Mouse (Mus musculus) megakaryocyte, embryonic 14.5 days (primary cell): ENCODE measurements around the gene Mkrn2. TPM values are rescaled to one million over a fixed set of nuclear protein-coding genes. Genes with fewer than 3 reads are reported as not detected.

Experiments used
- H3K27me3 ChIP-seq: replicated peaks from 2 replicates; pipeline ENCODE3; 2012; ENCODE audit warnings: inconsistent platforms
- H3K36me3 ChIP-seq: replicated peaks from 2 replicates; pipeline ENCODE3; 2012; ENCODE audit warnings: low read length, inconsistent platforms, mixed read lengths
- H3K4me1 ChIP-seq: 2 replicates; pipeline ENCODE4 v1.6.1; 2012; ENCODE audit warnings: inconsistent platforms
- H3K4me3 ChIP-seq: replicated peaks from 2 replicates; pipeline ENCODE3; 2012; ENCODE audit warnings: moderate library complexity, mild to moderate bottlenecking, inconsistent platforms
- H3K9me3 ChIP-seq: 2 replicates; pipeline ENCODE4 v1.6.1; 2012; ENCODE audit warnings: inconsistent platforms
- FLI1 ChIP-seq: IDR thresholded peaks from 2 replicates; pipeline ENCODE4 v1.6.1; 2012; ENCODE audit warnings: low read length, inconsistent platforms, mixed read lengths
- GATA1 ChIP-seq: IDR thresholded peaks from 3 replicates; pipeline ENCODE4 v1.6.1; 2012; ENCODE audit warnings: mixed read lengths, low read length, inconsistent platforms, borderline replicate concordance
- polyA plus RNA-seq: library from polyadenylated mRNA; stranded (reverse); fragments of >175 nt; gene quantifications from 2 replicates; pipeline ENCODE4 v1.2.3, GENCODE M21; 2012; ENCODE audit warnings: low replicate concordance; ENCODE audit not compliant: insufficient read depth

Mkrn2 gene
- polyA plus RNA-seq, 1 experiment = 3.1 TPM

GRCm38 (mm10) chr6:115601322-115601714, 384 bp upstream of the Mkrn2 start:
- Histone ChIP-seq H3K4me3 (peak overlapping the region; percentile 97), H3K9me3 (0 out of 2 replicates have a peak, but pooled peaks cover 3% of the 10 kb centered on the region), H3K36me3 (peaks cover 24% of the 10 kb centered on the region), H3K27me3 (no peaks in the 10 kb centered on the region), H3K4me1 (peaks cover 38% of the 10 kb centered on the region)
- TF ChIP-seq FLI1 (no peak), GATA1 (no peak)

GRCm38 (mm10) chr6:115606461-115606860, 4.8 kb downstream of the Mkrn2 start:
- Histone ChIP-seq H3K36me3 (peaks cover 64% of the 10 kb centered on the region), H3K4me3 (peak overlapping the region; percentile 29), H3K4me1 (peaks cover 51% of the 10 kb centered on the region), H3K9me3 (no peaks in the 10 kb centered on the region), H3K27me3 (no peaks in the 10 kb centered on the region)
- TF ChIP-seq GATA1 (no peak), FLI1 (no peak)

DNA sequence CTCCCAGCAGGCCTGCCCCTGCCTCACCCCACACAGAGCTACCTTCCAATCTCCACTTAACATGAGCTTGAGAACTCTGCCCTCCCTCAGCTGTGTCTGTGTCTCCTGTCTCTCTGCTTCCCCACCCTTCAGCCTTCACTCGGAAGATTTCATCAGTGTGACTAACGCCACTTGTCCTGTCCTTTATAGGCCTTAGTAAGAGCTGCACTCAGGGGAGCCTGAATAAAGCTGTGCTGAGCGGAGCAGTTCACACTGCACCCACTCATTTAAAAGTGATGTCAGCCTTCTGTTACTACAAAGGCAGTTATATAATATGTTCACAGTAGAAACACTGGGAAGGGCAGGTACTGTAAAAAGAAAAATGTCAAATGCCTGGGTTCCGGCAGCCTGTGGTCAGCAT, 5.7 kb downstream of the Mkrn2 start:
- Histone ChIP-seq H3K9me3 (no peaks in the 10 kb centered on the region), H3K36me3 (peaks cover 73% of the 10 kb centered on the region), H3K27me3 (no peaks in the 10 kb centered on the region), H3K4me3 (no peak overlapping the region), H3K4me1 (peaks cover 51% of the 10 kb centered on the region)
- no peak for TF ChIP-seq FLI1
- no peak for TF ChIP-seq GATA1

GRCm38 (mm10) chr6:115609121-115609520, 7.4 kb downstream of the Mkrn2 start:
- no peaks in the 10 kb centered on the region for H3K27me3 ChIP-seq
- peaks cover 84% of the 10 kb centered on the region for H3K36me3 ChIP-seq
- H3K9me3 ChIP-seq = no peaks in the 10 kb centered on the region
- H3K4me3 ChIP-seq = no peak overlapping the region
- H3K4me1 ChIP-seq = peaks cover 42% of the 10 kb centered on the region
- no peak for TF ChIP-seq FLI1
- no peak for TF ChIP-seq GATA1

GRCm38 (mm10) chr6:115610301-115610700, 8.6 kb downstream of the Mkrn2 start:
- no peak overlapping the region for H3K4me3 ChIP-seq
- no peaks in the 10 kb centered on the region for H3K9me3 ChIP-seq
- peaks cover 86% of the 10 kb centered on the region for H3K36me3 ChIP-seq
- no peaks in the 10 kb centered on the region for H3K27me3 ChIP-seq
- TF ChIP-seq FLI1 = no peak
- no peak for TF ChIP-seq GATA1
- H3K4me1 ChIP-seq = peaks cover 36% of the 10 kb centered on the region

GRCm38 (mm10) chr6:115613793-115614192, 12.1 kb downstream of the Mkrn2 start:
- no peaks in the 10 kb centered on the region for H3K27me3 ChIP-seq
- no peak for TF ChIP-seq GATA1
- TF ChIP-seq FLI1 = no peak
- no peaks in the 10 kb centered on the region for H3K9me3 ChIP-seq
- peaks cover 94% of the 10 kb centered on the region for H3K36me3 ChIP-seq
- peaks cover 39% of the 10 kb centered on the region for H3K4me1 ChIP-seq
- H3K4me3 ChIP-seq = no peak overlapping the region

- TF ChIP-seq GATA1 (no peak), FLI1 (no peak)
- Histone ChIP-seq H3K27me3 (no peaks in the 10 kb centered on the region), H3K36me3 (peaks cover 97% of the 10 kb centered on the region), H3K4me1 (peaks cover 53% of the 10 kb centered on the region), H3K4me3 (no peak overlapping the region), H3K9me3 (no peaks in the 10 kb centered on the region)
Observed at GRCm38 (mm10) chr6:115615983-115616382, 14.3 kb downstream of the Mkrn2 start.

DNA sequence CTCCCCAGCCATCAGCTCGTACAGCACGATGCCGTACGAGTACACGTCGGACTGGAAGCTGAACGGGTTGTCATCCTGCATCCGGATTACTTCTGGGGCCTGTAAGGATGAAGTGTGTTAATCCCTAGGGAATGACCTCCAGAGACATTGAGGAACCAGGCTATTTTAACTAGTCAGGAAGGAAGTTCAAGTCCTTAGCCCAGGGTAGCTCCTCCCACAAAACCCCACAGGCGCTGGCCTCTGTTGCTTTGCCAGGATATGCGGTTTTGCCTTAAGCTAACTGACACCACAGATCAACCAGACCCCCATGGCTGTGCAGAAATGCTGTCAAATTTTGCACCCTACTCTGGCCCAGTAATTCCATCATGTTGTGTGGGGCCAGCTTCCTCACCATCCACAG, 18.1 kb downstream of the Mkrn2 start:
- Histone ChIP-seq H3K27me3 (no peaks in the 10 kb centered on the region), H3K4me1 (peaks cover 69% of the 10 kb centered on the region), H3K36me3 (peaks cover 98% of the 10 kb centered on the region), H3K9me3 (no peaks in the 10 kb centered on the region), H3K4me3 (peak overlapping the region; percentile 81)
- TF ChIP-seq GATA1 = no peak
- no peak for TF ChIP-seq FLI1

GRCm38 (mm10) chr6:115620942-115621341, 19.2 kb downstream of the Mkrn2 start:
- Histone ChIP-seq H3K4me1 (peaks cover 73% of the 10 kb centered on the region), H3K36me3 (peaks cover 100% of the 10 kb centered on the region), H3K27me3 (no peaks in the 10 kb centered on the region), H3K4me3 (no peak overlapping the region), H3K9me3 (no peaks in the 10 kb centered on the region)
- TF ChIP-seq GATA1 (no peak), FLI1 (no peak)

DNA sequence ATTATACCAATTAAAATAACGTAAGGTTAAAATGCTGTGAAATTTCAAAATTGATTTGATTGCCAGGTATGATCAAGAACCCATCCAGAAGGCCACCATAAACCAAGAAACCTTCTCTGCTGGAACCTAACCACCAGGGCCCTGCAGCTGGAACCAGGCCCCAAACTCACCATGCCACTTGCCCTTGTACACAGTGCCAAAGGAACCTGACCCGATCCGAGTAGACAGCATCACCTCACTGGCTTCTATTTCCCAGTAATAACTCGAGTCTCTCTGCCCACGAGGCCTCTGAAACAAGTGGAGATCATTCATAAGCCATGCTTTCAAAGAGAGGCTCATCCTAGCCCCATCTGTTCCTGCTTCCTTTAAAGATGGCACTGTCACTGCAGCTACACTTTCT, 24.4 kb downstream of the Mkrn2 start:
- peaks cover 99% of the 10 kb centered on the region for H3K36me3 ChIP-seq

More for the DNA sequence above, 24.4 kb downstream of the Mkrn2 start:
- Histone ChIP-seq H3K9me3 (no peaks in the 10 kb centered on the region), H3K27me3 (no peaks in the 10 kb centered on the region), H3K4me3 (no peak overlapping the region), H3K4me1 (peaks cover 33% of the 10 kb centered on the region)
- no peak for TF ChIP-seq FLI1
- TF ChIP-seq GATA1 = no peak
